Mouse (Mus musculus): ENCODE results near the gene Slc23a3.

Slc23a3 gene

GRCm38 (mm10) chr1:75133421-75134207 lies at the start of gene Slc23a3:
Gene Slc23a3, minus strand, starts transcription at chr1:75133890.
- no peak for DNase-seq

GRCm38 (mm10) chr1:75182160-75182559 lies 48.5 kb upstream of the Slc23a3 start:
- no peak for DNase-seq

- DNase-seq, result no peak
These were observed 47.7 kb upstream of the Slc23a3 start for GRCm38 (mm10) chr1:75181377-75181870.

DNA sequence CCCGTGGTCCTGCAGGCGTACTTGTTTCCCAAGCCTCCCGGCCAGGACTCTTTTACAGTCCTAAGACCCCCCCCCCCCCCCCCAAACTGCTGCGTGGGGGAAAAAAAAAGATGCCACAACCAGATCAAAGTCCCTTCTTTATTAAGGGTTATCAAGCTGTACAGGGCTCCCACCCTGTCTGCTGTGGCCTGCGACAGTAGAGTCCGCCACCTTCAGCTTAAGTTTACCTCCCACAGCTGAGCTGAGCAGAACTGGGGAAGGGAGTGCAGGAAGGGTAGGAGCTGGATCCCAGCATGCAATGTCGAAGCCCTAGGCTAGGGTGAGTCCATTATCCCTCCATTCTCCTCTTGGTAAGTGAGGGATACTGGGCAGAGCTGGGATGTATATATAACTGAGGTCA lies 47.1 kb upstream of the Slc23a3 start:
- DNase-seq, result no peak

- peak; percentile 95 for DNase-seq
These were observed 46.5 kb upstream of the Slc23a3 start, which contains the start of gene Abcb6 for GRCm38 (mm10) chr1:75180105-75180590. Gene Abcb6, minus strand, starts transcription at chr1:75180392.

DNA sequence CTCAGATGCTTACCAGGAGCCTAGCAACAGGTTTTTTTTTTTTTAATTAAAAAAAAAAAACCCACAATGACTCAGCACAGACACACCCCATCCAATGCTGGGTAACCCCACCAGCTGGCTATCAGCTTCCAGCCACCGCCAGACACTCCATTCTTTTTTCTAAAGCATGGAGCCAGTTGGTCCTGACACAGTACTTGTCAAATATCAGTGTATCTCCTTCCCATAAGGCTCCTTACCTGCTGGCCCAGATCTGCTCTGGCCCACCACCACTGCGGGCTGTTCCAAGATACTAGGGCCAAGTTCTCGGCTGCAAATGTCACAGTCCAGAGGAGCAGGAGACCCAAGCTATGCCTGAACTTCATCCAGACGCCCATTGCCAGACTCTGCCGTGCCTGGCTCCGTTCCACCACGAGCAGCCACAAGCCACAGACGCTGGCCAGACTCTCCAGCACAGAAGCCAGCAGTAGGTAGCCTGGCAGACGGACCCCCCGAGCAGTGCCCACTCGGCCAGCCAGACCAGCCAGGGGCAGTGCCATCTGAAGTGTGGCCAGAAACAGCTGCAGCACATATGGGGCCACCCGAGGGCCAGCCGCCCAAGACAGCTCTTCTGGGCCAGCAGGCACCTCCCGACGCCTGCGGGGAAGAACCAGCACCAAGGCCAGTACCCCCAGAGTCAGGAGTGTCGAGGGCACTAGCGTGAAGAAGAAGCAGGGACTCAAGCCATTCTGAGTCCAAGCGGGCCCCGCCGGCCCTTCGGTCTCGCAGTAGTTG lies 45.8 kb upstream of the Slc23a3 start:
- DNase-seq, result peak; percentile 83

- peak; percentile 99 for DNase-seq
These were observed 35.1 kb upstream of the Slc23a3 start, which contains the start of gene Zfand2b for GRCm38 (mm10) chr1:75168472-75169464. Gene Zfand2b, plus strand, starts transcription at chr1:75168646.

DNA sequence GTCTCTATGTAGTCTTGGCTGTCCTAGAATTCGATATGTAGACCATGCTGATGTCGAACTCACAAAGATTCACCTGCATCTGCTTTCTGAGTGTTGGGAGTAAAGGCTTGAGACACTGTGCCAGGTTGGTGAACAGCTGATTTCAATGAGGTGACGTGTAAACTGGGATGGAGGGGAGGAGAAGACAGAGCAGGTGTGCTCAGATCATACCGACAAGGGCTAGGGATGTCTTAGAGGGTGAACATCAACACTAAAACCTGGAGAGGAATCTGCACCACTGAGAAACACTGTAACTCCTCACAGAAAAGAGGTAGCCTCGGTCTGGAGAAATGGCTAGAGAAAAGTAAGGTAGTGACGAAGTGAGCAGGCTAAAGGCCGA lies 34.4 kb upstream of the Slc23a3 start:
- DNase-seq, result no peak

DNA sequence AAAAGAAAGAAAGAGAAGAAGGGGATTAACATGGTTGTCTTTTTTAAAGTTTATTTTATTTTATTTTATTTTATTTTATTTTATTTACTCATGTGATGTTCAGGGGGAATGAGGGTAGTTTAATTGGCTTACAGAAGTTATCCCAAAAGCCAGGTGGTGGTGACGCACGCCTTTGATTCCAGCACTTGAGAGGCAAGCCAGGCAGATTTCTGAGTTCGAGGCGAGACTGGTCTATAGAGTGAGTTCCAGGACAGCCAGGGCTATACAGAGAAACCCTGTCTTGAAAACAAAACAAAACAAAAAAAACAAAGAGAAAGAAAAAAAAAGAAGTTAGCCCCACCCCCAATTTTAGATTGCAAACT lies 26.5 kb upstream of the Slc23a3 start:
- DNase-seq, result no peak

GRCm38 (mm10) chr1:75159540-75160255 lies 26.0 kb upstream of the Slc23a3 start:
- DNase-seq, result no peak

- no peak for DNase-seq
These were observed 25.3 kb upstream of the Slc23a3 start for GRCm38 (mm10) chr1:75158990-75159389.

GRCm38 (mm10) chr1:75155837-75156236 lies 22.1 kb upstream of the Slc23a3 start:
- DNase-seq, result no peak

DNA sequence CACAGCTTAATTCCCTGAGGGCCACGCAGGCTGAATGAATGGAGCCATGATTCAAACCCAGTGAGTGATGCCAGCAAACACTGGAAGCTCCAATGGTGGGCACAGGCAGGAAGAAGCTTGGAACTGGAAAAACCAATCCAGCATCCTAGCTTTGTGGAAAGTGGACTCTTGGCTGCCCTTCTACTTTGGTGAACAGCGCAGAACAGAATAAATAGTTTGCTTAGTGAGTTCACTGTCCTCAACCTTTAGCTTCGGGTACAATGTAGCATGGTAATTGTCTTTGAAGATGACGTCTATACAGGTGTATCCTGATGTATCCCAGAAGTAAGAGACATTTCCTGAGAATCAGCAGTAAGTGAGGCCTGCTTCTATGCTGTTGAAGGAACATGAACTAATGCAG lies 15.0 kb upstream of the Slc23a3 start:
- no peak for DNase-seq

- DNase-seq, result no peak
These were observed 13.9 kb upstream of the Slc23a3 start for GRCm38 (mm10) chr1:75147411-75148135.

DNA sequence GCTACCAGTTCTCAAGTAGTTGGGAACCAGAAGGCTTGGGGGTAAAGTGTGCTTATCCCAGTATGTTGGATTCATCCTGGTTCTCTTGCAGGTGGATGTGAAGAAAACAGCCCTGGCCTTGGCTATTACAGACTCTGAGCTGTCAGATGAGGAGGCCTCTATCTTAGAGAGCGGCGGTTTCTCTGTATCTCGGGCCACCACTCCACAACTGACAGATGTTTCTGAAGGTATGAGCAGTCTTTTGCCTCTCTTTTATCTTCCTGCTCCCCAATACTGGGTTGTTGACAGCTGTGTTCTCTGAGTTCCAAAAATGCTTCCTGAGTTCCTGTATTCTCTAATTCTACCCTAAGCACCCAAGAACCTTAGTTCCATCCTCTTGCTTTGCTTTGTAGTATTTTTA lies 11.9 kb upstream of the Slc23a3 start:
- peak; percentile 46 for DNase-seq

GRCm38 (mm10) chr1:75142301-75143261 lies 8.9 kb upstream of the Slc23a3 start, which contains the start of the genes Cnppd1 and Retreg2:
Gene Cnppd1, minus strand, starts transcription at chr1:75142711.
Gene Retreg2, plus strand, starts transcription at chr1:75142778.
- peak; percentile 98 for DNase-seq

- peak; percentile 89 for DNase-seq
These were observed 7.9 kb upstream of the Slc23a3 start for GRCm38 (mm10) chr1:75141486-75142190.

GRCm38 (mm10) chr1:75140601-75141190 lies 7.0 kb upstream of the Slc23a3 start:
- peak; percentile 25 for DNase-seq

DNA sequence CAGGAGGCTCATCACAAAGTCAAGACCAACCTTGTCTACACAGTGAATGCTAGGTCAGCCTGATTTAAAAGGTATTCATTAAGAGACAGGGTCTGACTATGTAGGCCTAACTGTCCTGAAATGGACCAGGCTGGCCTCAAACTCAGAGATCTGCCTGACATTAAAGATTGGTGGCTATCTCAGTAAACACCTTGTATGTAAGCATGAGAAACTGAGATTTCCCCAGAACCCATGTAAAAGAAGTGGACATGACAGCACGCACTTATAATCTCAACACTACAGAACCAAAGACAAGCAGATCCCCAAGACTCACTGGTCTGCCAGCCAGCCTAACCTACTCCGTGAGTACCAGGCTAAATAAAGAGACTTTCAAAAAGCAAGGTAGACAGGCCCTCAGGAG lies 4.8 kb upstream of the Slc23a3 start:
- DNase-seq, result no peak
